Mouse (Mus musculus): ENCODE results near the gene Sf1. TPM values are rescaled to one million over a fixed set of nuclear protein-coding genes. Genes with fewer than 3 reads are reported as not detected.

Sf1 gene
- polyA plus RNA-seq (2012; rRNA removed), result 197 and 220 TPM in 2 replicates

DNA sequence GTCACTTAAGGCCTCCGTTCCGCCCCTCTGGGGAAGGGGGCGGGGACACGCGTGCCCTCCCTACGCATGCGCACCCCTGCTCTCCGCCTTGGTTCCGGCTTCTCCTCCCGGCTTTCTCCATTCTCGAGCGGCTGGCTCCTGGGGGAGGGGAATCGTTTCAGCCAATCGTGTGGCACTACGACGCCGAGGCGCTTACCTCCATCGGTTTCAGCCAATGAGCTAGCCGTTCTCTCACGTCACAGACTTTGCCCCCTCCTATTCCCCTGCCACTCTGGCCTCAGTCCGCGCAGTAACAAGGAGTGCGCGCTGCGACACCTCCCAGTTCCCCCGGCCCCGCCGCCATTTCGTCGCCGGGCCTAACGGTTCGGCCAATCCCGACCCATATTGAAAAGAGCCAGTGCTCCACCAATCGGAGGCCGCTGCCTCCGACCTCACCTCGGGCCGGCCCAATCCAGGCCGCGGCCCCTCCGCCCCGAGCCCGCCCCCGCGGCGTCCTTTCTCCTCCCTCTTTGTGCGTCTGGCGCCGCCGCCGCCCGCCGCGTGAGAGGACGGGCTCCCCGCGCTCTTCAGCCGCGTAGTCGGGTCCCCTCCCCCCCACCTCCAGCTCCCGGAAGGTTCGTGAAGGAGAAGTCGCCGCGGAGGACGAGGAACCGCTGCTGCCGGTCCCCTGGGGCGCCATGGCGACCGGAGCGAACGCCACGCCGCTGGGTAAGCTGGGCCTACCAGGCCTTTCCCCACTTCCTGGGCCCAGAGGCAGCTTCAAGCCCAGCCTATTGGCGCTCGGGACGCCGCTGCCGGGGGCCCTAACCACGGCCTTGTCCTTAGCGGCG is at the start of gene Sf1:
Sf1 (plus strand) TSS at position 280 of the 830 bp plus-strand sequence.

DNA sequence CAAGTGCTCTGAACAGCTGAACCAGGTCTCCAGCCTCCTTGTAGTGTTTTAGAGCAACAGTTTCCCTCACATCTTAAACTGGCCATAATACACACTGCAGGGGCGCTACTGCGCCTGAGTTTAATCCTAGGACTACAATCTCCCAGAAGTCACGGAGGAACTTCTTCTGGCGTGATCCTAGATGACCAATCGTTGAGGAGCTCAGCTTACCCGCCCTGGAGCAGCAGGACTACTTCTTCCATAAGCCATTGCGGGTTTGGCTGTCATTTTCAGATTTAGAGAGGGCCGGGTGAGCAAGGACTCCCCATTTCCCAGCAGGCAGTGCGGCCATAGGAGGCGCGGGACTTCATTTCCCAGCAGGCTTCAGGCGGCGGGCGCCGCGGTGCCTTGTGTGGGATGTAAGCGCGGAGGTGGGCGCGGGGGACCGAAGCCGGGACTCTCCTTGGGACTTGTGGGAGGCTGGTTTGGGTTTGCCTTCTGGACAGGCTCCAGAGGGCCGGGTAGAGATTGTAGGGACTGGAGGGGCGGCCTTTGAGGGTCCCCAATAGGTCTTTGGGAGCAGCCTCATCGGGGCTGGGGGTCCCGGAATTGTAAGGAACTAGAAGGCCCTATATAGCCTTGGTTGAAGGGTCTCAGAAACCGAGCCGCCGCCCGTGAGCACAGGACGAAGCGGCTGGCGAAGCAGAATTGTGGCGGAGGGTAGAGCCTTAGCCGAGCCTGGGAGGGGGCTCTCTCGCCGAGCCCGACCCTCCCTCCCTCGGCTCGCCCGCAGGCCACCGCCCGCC is 28.6 kb upstream of the Sf1 start, which contains the start of gene Men1:
Men1 (plus strand) TSS at position 307 of the 785 bp plus-strand sequence.

DNA sequence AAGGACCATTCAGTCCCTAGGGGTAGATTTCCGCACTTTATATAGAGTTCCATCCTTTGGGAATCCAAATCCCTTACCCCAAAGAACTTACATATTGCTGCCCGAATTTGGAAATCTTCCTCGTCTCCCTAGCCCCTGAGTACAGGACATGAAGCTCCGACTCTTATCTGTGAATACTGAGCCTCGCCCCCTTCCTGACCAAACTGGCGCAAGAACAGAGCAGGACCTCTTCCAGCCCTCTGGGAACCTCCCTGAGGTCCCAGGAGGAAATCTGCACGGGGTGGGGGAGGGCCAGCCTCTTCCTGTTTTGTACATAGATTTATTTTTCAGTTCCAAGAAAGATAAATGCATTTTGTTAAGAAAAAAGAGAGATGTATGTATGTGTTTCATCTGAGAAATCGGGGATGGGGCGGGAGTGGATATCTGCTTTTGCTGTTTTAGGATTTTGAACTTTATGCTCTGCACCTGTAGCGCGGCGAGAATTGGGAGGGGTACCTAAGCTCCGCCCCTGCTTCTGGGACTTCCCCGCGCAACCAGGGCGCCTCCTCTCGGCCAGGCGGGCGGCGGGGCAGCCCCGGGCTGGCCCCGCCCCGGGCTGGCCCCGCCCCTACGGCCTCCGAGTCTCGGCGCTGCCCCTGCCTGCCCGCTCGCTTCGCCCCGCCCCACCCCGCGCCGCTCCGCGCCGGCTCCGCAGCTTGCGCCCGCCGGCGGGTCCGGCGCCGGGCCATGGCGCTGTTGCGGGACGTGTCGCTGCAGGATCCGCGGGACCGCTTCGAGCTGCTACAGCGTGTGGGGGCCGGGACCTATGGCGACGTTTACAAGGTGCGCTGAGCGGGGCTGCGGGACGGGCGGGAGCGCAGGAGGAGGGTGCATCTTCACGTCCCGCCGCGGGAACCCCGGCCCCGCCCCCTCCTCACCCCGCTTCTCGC is 22.7 kb upstream of the Sf1 start, which contains the start of gene Map4k2:
Map4k2 (plus strand) TSS at position 612 of the 929 bp plus-strand sequence.

DNA sequence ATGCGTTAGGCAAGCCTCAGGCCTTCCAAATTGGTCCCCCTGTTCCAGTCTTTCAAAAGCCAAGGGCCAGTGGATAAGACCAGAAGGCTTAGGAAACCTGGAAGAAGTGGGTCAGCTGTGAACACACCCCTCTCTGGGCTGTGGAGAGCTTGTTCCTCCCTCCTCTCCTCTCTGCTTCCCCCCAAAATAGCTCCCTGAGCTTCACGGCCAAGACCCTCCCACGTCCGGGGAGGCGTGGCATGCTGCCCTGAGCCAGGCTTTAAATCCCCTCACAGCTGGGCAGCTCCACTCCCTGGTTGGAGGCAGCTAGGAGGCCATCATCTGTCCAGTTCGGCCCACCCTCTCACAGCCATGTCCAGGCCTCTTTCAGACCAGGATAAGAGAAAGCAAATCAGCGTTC is 20.6 kb downstream of the Sf1 start, which contains the start of gene Pygm:
Pygm (plus strand) TSS at position 272 of the 400 bp plus-strand sequence.

DNA sequence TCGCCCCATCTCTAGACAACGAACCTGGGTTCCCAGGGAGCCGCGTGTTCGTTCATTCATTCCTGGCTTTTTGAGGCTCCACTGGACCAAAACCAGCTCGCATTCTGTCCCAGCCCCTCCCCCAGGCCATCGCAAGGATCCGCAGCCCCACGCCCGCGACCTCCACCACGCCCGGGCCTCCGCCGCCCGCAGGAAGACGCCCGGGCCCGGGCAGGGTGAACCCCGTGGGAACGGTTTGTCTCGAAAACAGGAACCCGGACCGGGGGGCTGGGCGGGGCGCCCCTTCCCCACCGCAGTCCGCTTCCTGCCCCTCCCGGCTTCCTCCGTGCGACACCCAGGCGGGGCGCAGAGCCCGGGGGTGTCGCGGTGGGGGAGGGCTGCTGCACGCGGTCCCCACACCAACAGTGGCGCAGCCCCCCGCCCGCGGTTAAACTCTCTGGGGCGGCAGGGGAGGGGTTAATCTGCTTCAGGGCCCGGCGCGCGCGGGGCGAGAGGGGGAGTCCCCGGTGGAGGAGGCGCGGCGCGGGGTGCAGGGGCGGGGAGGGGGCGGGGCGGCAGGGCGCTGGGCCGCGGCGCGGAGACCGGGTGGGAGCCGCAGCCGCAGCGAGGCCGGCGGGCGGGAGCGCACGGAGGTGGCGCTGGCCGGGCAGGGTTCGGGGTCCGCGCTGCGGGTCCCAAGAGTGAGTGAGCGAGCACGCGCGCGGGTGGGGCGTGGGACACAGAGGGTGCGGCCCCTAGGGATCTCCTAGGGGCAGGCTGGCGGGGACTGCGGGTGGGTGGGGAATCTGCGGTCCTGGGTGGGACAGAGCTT is 36.0 kb downstream of the Sf1 start, which contains the start of gene Rasgrp2:
Rasgrp2 (plus strand) TSS at position 56 of the 811 bp plus-strand sequence.

DNA sequence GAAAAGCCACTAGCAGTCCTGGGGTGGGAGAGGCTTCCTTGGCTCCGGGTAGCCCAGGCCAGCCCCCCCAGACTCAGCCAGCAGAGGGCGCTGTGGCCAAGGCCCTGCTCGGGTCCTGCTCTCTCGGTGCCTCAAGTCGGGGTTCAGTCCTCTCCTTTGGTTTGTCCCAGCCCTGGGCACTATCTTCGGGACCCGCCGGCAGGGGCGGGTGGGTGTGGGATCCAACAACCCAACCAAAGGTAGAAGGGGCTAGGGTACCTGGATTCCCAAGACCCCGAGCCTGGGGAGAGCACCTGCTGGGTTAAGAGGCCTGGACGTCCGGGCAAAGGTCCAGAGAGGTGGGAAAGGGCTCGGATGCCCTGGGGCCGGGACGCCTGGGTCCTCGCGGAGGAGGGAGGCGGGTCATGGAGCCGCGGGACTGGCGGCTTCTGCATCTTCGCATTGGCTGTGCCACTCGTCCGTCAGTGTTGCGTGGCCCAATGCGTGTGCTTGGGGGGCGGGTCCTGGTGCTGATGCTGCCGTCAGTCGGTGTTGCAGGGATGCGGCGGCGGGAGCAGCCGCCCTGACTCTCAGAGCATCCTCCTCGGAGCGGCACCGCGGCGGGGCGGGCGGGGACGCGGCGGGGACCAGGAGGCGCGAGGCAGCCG is 54.9 kb downstream of the Sf1 start, which contains the start of gene Nrxn2:
Nrxn2 (plus strand) TSS at position 499 of the 647 bp plus-strand sequence.

Other genes starting within 250 kb of the Sf1 start
- 45.8 and 47.4 TPM in 2 replicates for gene Sac3d1, start 245.0 kb upstream of the Sf1 start, polyA plus RNA-seq (2012; rRNA removed)
- 47.2 and 51.4 TPM in 2 replicates for gene Snx15, start 235.4 kb upstream of the Sf1 start, polyA plus RNA-seq (2012; rRNA removed)
- gene Batf2, start 222.7 kb upstream of the Sf1 start, polyA plus RNA-seq (2012; rRNA removed), result 0.34 and 0.48 TPM in 2 replicates
- gene Arl2, start 222.1 kb upstream of the Sf1 start, polyA plus RNA-seq (2012; rRNA removed), result 99.8 and 109 TPM in 2 replicates
- 0.09 TPM in 1 of 2 replicates, not detected in the other for gene Majin, start 179.3 kb upstream of the Sf1 start, polyA plus RNA-seq (2012; rRNA removed)
- 0.14 and 1.1 TPM in 2 replicates for gene Gpha2, start 137.3 kb upstream of the Sf1 start, polyA plus RNA-seq (2012; rRNA removed)
- 99.3 and 99.9 TPM in 2 replicates for gene Ppp2r5b, start 127.8 kb upstream of the Sf1 start, polyA plus RNA-seq (2012; rRNA removed)
- gene Atg2a, start 122.0 kb upstream of the Sf1 start, polyA plus RNA-seq (2012; rRNA removed), result 19.9 and 22.5 TPM in 2 replicates
- gene Ehd1, start 87.0 kb upstream of the Sf1 start, polyA plus RNA-seq (2012; rRNA removed), result 175 and 205 TPM in 2 replicates
- 5.2 and 8.1 TPM in 2 replicates for gene Cdc42bpg, start 57.2 kb upstream of the Sf1 start, polyA plus RNA-seq (2012; rRNA removed)
- gene Men1, start 28.7 kb upstream of the Sf1 start, polyA plus RNA-seq (2012; rRNA removed), result 105 and 109 TPM in 2 replicates
- gene Map4k2, start 22.6 kb upstream of the Sf1 start, polyA plus RNA-seq (2012; rRNA removed), result 111 and 113 TPM in 2 replicates
- gene Pygm, start 20.7 kb downstream of the Sf1 start, polyA plus RNA-seq (2012; rRNA removed), result 2.2 and 7.0 TPM in 2 replicates
- gene Rasgrp2, start 35.6 kb downstream of the Sf1 start, polyA plus RNA-seq (2012; rRNA removed), result 41.8 and 47.5 TPM in 2 replicates
- 166 and 177 TPM in 2 replicates for gene Nrxn2, start 55.0 kb downstream of the Sf1 start, polyA plus RNA-seq (2012; rRNA removed)
- not detected in 2 replicates for gene Slc22a12, start 179.3 kb downstream of the Sf1 start, polyA plus RNA-seq (2012; rRNA removed)